Mouse (Mus musculus): Measurements from ENCODE around the gene Ctnnbl1. TPM values are rescaled to one million over a fixed set of nuclear protein-coding genes. Genes with fewer than 3 reads are reported as not detected.

Gene Ctnnbl1
- total RNA-seq, 2 experiments from 2014 or later: 30.1 TPM

GRCm38 (mm10) chr2:157932655-157933054 lies 195.5 kb downstream of the Ctnnbl1 start:
- TF ChIP-seq CTCF (IDR thresholded peaks at IDR 0.05): no peak; the same call in 1 of the 2 replicates
- H3K4me3 ChIP-seq: no peak overlapping the region

GRCm38 (mm10) chr2:157935444-157936171 lies 198.4 kb downstream of the Ctnnbl1 start:
- no peak for TF ChIP-seq CTCF (IDR thresholded peaks at IDR 0.05)
- no peak for DNase-seq (ENCODE audit: extremely low spot score in 1 of 2, low spot score in 2 of 2)
- H3K27ac ChIP-seq: no peak overlapping the region
- H3K4me3 ChIP-seq: no peak overlapping the region
- intact Hi-C loops (cut with DNase I): no loop called here

More at GRCm38 (mm10) chr2:157932655-157933054, 195.5 kb downstream of the Ctnnbl1 start:
- H3K27ac ChIP-seq: no peak overlapping the region
- DNase-seq (ENCODE audit: extremely low spot score in 1 of 2, low spot score in 2 of 2): no peak
- intact Hi-C loops (cut with DNase I): no loop called here

- TF ChIP-seq CTCF (IDR thresholded peaks at IDR 0.05): no peak; the same call in 1 of the 2 replicates
Measured at GRCm38 (mm10) chr2:157936676-157937075, 199.5 kb downstream of the Ctnnbl1 start.

GRCm38 (mm10) chr2:157940586-157941185 lies 203.5 kb downstream of the Ctnnbl1 start:
- H3K4me3 ChIP-seq: no peak overlapping the region
- no peak for TF ChIP-seq CTCF (IDR thresholded peaks at IDR 0.05)
- intact Hi-C loops (cut with DNase I): no loop called here
- H3K27ac ChIP-seq: no peak overlapping the region
- DNase-seq (ENCODE audit: extremely low spot score in 1 of 2, low spot score in 2 of 2): no peak

More at GRCm38 (mm10) chr2:157936676-157937075, 199.5 kb downstream of the Ctnnbl1 start:
- no peak for DNase-seq (ENCODE audit: extremely low spot score in 1 of 2, low spot score in 2 of 2)
- intact Hi-C loops (cut with DNase I): no loop called here
- Histone ChIP-seq H3K27ac (no peak overlapping the region), H3K4me3 (no peak overlapping the region)

Other genes with a start within 250 kb of the Ctnnbl1 start
- gene Nnat, start 177.3 kb upstream of the Ctnnbl1 start, total RNA-seq (2021): 100 to 1,000 TPM; 225 to 280 TPM
- 100 to 1,000 TPM; 109 to 111 TPM for gene Blcap, start 166.1 kb upstream of the Ctnnbl1 start, total RNA-seq (2021)
- 100 to 1,000 TPM; 159 to 170 TPM for gene Vstm2l, start 177.3 kb downstream of the Ctnnbl1 start, total RNA-seq (2021)

Measured in left cerebral cortex, adult 2 months (tissue).